Mouse (Mus musculus) left cerebral cortex, adult 11 months (tissue): ENCODE measurements around the gene Hnrnph1.

Source experiments
- DNase-seq: peaks from one replicate; pipeline ENCODE4 v3.0.0; 2022; ENCODE audit warnings: low spot score

Hnrnph1 gene

GRCm38 (mm10) chr11:50373086-50373485, 3.7 kb upstream of the Hnrnph1 start:
- no peak for DNase-seq

GRCm38 (mm10) chr11:50373621-50374020, 3.2 kb upstream of the Hnrnph1 start:
- no peak for DNase-seq

GRCm38 (mm10) chr11:50374286-50375015, 2.3 kb upstream of the Hnrnph1 start:
- no peak for DNase-seq

- DNase-seq: no peak
Measured at GRCm38 (mm10) chr11:50375421-50375820, 1.4 kb upstream of the Hnrnph1 start.

GRCm38 (mm10) chr11:50376156-50376790, 517 bp upstream of the Hnrnph1 start:
- DNase-seq: no peak

- peak; percentile 67 for DNase-seq
Measured at GRCm38 (mm10) chr11:50377892-50378684, 1.3 kb downstream of the Hnrnph1 start.

- no peak for DNase-seq
Measured at GRCm38 (mm10) chr11:50379023-50379752, 2.4 kb downstream of the Hnrnph1 start.

- DNase-seq: no peak
Measured at GRCm38 (mm10) chr11:50381311-50381710, 4.5 kb downstream of the Hnrnph1 start.

GRCm38 (mm10) chr11:50387167-50387679, 10.4 kb downstream of the Hnrnph1 start:
- DNase-seq: no peak

GRCm38 (mm10) chr11:50387697-50388096, 10.9 kb downstream of the Hnrnph1 start:
- DNase-seq: no peak

GRCm38 (mm10) chr11:50388217-50388929, 11.6 kb downstream of the Hnrnph1 start:
- no peak for DNase-seq

GRCm38 (mm10) chr11:50389011-50389410, 12.2 kb downstream of the Hnrnph1 start:
- DNase-seq: no peak

- DNase-seq: no peak
Measured at GRCm38 (mm10) chr11:50389616-50390015, 12.8 kb downstream of the Hnrnph1 start.

- no peak for DNase-seq
Measured at GRCm38 (mm10) chr11:50391272-50391960, 14.6 kb downstream of the Hnrnph1 start.

- DNase-seq: no peak
Measured at GRCm38 (mm10) chr11:50393306-50393705, 16.5 kb downstream of the Hnrnph1 start.

GRCm38 (mm10) chr11:50394731-50395130, 17.9 kb downstream of the Hnrnph1 start:
- no peak for DNase-seq

- DNase-seq: no peak
Measured at GRCm38 (mm10) chr11:50396766-50397307, 20.0 kb downstream of the Hnrnph1 start.

GRCm38 (mm10) chr11:50397316-50397715, 20.5 kb downstream of the Hnrnph1 start:
- no peak for DNase-seq

GRCm38 (mm10) chr11:50398803-50399202, 22.0 kb downstream of the Hnrnph1 start:
- no peak for DNase-seq

- no peak for DNase-seq
Measured at GRCm38 (mm10) chr11:50402481-50402880, 25.7 kb downstream of the Hnrnph1 start.
